Mouse (Mus musculus) brown adipose tissue, adult 24 weeks (tissue): ENCODE results near the gene Gucy2d. TPM values are rescaled to one million over a fixed set of nuclear protein-coding genes. Genes with fewer than 3 reads are reported as not detected.

ENCODE experiments used
- H3K27ac ChIP-seq: fragments of 200-500 bp; replicated peaks from 2 replicates; pipeline ENCODE4 v1.5.1; 2012; ENCODE audit warnings: low read depth, mild to moderate bottlenecking, low read length
- H3K4me1 ChIP-seq: fragments of 200-500 bp; 2 replicates; pipeline ENCODE4 v1.6.1; 2012; ENCODE audit warnings: low read length, mixed read lengths; ENCODE audit not compliant: control insufficient read depth, insufficient read depth, insufficient read length
- H3K4me3 ChIP-seq: fragments of 200-500 bp; 2 replicates; pipeline ENCODE4 v1.5.1; 2012; ENCODE audit warnings: low read depth, mild to moderate bottlenecking, low read length, moderate library complexity; ENCODE audit not compliant: insufficient read depth
- polyA plus RNA-seq: library from polyadenylated mRNA; stranded (reverse); fragments of >200 nt; gene quantifications from 2 replicates; pipeline ENCODE4 v1.2.4, GENCODE M21; 2012; ENCODE audit not compliant: missing spikeins, insufficient read depth, insufficient read length

Gene Gucy2d
- polyA plus RNA-seq, 1 experiment = not detected

DNA sequence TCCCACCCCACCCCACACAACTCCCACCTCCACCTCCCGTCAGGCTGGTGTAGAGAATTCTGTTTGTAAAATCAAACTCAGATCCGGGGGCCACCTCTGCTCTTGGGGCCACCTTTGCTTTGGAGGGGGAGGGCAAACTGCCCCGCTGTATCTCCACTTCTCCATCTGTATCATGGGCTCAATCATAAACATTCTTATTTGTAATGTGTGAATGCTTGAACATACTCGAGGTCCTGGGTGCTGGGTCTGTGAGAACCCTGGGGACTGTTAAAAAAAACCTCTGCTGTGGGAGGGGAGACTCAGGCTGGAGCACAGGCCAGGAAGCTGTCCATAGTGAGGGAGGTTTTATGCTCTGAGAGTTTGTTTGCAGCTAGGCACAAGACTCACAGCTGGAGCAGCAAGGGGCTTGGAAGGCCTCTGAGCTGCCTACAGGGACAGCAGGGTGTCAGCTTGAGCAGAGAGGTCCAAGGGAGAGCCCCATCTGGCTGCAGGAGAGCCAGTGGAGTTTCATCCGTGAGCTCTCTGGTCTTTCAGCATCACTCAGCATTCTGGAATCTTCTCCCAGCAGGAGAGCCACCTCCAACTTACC lies 64.6 kb downstream of the Gucy2d start:
- no peak overlapping the region for H3K4me3 ChIP-seq
- peaks cover 23% of the 10 kb centered on the region for H3K4me1 ChIP-seq
- peak overlapping the region; percentile 45 for H3K27ac ChIP-seq

DNA sequence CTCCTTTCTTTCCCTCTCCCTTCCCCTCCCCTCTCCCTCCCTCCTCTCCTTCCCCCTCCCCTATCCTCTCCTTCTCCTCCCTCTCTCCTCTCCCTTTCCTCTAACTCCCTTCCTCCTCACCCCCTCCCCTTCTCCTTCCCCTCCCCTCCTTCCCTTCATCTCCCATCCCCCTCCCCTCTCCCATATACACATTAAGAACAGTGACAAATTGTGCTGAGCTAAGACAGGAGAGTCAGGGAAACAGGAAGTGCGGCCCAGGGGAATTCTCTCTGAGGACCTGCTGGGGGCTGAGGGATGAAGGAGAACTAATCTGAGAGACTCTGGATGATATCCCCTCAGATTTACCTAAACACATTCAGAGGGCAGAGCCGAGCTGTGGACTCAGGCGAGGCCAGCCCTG lies 65.4 kb downstream of the Gucy2d start:
- no peak overlapping the region for H3K27ac ChIP-seq
- H3K4me3 ChIP-seq = no peak overlapping the region
- peaks cover 19% of the 10 kb centered on the region for H3K4me1 ChIP-seq

DNA sequence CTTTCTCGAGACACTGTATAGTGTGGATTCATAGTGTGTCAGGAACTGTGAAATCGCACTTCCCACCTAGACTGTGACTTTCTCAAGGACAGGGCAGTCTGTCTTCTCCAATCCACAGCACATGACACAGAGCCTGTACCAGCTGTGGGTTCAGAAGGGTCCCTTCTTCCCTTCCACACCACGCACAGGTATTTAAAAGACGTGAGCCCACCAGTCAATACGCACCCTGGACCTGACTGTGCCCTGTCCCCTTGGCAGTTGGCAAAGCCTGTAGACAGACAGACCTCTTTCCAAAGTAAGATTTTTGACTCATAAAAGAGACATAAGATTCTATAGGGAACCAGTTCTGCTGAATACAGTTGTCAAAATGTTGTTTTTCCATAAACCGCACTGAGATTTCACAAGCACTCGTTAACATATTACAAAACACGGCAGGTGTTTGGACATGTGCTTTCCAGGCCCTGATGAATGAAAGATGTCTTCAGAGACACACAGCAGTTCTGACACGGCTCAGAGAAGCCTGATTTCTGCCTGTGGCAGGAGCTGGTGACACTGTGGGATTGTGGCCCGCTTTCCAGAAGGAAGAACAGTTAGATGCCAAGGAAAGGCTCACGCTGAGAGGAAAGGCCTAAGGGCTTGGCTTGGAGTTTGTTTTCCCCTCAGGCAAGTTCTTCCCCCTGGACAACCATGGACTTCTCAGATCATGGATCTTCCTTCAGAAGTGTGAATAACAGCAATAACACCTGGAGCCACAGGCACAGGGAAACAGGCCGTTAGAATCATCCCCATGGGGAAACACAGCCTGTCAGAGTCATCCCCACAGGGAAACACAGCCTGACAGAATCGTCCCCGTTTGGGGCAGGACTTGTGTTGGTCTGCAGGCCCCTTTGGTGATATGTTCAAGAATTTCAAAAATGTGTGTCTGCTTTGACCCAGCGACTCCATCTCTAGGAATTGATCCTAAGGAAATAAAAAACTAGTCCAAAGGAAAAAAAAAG lies 71.0 kb downstream of the Gucy2d start:
- H3K27ac ChIP-seq = peak overlapping the region; percentile 30; the same call in 1 of the 2 replicates
- no peak overlapping the region for H3K4me3 ChIP-seq
- H3K4me1 ChIP-seq = peaks cover 13% of the 10 kb centered on the region

DNA sequence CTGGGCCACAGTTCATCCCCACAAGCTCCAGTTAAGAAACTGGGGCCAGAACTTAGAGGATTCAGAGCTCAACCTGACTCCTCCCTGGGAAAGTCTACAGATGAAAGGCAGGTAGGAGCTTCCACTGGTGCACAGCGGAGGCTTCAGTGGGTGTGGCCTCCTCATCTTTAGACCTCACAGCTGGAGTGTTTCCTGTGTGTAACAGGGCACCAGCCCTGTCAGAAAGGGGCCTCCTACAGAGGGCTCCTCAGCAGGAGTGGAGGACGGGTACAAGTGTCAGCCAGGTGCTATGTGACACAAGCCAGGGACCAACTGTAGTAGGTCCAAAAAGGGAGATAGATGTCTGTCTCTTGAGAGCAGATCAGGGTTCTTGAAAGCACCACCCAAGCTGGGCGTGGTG lies 73.0 kb downstream of the Gucy2d start:
- H3K4me3 ChIP-seq = no peak overlapping the region
- H3K27ac ChIP-seq = no peak overlapping the region
- peaks cover 13% of the 10 kb centered on the region for H3K4me1 ChIP-seq

DNA sequence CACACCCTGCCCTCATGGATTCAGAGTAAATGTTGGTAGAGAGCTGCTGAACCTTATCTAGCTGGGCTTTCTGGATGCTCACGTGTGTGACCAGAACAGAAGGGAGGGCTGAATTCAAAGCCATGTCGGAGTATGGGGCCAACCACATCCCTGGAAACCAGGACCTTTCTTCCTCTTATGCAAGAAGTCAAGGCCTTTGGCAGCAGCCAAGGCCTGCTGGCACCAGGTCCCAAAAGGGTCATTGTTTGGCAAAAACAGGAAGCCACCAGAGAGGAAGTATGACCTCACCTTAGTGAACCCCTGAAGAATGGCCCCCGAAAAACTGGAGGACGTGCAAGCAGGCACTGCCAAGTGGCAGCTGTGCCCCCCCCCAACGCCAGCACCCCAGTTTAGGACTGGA lies 82.4 kb downstream of the Gucy2d start:
- H3K4me1 ChIP-seq = peaks cover 25% of the 10 kb centered on the region

DNA sequence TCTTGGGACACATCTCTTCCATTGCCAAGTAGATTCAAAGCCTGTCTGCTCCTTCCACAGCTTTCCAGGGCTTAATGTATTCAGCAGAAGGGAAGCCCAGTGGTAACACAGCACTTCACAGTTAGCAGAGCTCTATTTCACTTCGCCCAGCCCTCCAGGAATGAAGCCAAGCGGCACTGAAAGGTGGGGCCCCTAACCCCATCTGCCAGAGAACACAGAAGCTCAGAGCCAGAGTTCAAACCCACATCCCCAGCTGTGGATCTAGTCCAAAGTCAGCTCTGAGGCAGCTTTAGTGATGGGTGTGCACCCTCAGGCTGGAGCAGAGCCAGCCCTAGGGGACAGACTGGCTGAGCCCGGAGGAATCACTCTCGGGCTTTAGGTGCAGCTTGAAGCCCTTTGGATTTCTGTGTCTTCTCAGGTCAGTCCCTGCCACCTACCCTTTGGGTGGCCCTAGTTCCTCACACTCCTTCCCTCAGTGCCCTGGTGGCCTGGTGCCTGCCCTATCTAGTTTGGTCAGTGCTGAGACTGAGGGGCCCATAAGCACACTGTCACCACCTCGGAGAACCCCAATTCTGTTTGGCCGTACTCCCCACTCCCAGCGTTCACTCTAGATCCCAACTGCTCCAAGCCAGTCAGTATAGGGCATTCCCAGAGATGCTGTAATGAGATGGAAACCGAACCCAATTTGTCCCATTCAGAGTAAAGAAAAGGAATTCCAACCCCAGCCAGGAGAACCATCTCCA lies 83.0 kb downstream of the Gucy2d start:
- Histone ChIP-seq H3K4me3 (no peak overlapping the region), H3K4me1 (peaks cover 25% of the 10 kb centered on the region), H3K27ac (peak overlapping the region; percentile 96)

More for the DNA sequence above, 82.4 kb downstream of the Gucy2d start:
- Histone ChIP-seq H3K27ac (peak overlapping the region; percentile 96), H3K4me3 (no peak overlapping the region)

DNA sequence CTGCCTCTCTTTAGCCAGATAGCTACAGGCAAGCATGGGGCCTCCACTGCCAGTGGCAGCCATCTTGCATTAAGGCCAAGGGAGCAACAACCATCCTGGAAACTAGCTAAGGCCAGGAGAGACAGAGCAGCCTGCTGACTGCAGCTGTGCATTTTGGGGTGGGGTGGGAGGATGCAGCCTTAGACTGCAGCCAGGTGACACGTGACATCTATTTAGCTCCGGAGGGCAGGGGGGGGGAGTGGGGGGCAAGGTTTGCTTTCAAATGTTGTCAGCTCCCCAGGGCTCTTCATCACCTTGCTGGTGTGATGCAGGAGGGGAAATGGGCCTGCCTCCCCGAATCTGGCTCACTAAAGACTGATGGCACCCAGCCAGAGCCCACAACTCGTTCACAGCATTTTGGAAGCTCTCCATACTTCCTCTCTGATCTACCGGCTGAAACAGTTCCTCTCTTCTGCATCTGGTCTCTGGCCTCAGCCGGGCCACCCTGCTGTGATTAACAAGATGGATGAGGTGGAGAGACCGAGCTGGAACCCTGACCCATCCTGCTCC lies 83.7 kb downstream of the Gucy2d start:
- Histone ChIP-seq H3K4me1 (peaks cover 25% of the 10 kb centered on the region), H3K27ac (peak overlapping the region; percentile 96), H3K4me3 (no peak overlapping the region)

DNA sequence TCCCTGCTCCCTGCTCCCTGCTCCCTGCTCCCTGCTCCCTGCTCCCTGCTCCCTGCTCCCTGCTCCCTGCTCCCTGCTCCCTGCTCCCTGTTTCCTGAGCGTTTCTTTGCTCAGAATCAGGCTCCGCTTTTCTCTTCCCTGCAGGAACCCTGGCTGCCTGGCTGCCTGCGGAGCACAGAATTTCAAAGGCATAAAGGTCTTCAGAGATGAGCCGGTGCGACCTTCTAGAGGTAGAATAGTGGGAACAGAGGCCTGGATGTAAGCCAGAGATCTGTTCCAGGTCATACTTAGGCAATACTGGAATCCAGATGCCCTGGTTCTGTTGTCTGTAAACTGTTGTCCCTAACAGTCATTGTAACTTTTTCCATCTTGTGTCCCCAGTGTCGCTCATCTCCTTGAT lies 84.2 kb downstream of the Gucy2d start:
- H3K4me1 ChIP-seq = peaks cover 25% of the 10 kb centered on the region
- peak overlapping the region; percentile 29 for H3K27ac ChIP-seq
- no peak overlapping the region for H3K4me3 ChIP-seq

DNA sequence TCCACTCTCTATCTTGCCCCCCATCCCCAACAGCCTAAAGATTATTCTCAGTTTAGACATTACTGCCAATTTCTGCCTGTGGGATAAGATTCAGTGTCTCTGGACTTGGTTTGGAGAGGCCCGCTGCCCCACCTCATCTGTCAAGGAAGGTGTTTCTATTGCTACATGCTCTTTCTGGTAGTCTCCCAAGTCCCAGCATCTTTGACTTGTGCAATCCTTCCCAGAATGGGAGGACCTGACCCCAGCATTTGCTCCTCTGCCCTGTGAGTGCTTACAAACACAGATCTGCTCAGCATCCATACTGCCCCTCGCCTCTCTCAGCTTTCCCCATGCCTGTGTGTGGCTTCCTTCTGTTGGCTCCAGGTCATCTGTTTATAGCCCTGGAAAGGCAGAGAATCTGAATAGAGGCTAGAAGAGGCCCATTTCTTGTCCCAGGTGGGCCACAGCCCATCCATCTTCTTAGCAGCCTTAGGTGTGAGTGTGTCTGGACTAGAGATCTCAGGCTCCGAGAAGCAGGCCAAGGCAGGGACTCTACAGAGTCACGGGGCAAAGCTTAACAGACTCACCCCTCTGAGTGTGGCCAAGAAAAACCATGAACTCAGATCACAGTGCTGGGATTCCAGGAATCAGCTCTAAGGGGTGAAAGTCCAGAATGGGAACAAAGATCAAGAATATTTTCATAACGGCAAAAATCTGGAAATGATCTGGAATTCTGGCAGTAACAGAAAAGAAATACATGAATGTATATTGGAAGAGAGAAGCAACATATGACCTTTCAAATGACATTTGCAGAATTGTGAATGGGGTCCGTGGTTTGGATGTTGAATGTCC lies 84.9 kb downstream of the Gucy2d start:
- Histone ChIP-seq H3K27ac (no peak overlapping the region; the same call in 1 of the 2 replicates), H3K4me3 (no peak overlapping the region), H3K4me1 (peaks cover 25% of the 10 kb centered on the region)

Other genes with a start within 250 kb of the Gucy2d start
- not detected in 2 replicates for gene B3gnt6, start 240.9 kb upstream of the Gucy2d start, polyA plus RNA-seq
- 5.4 and 7.8 TPM in 2 replicates for gene Acer3, start 119.2 kb upstream of the Gucy2d start, polyA plus RNA-seq
- 25.7 and 31.5 TPM in 2 replicates for gene Tsku, start 79.1 kb upstream of the Gucy2d start, polyA plus RNA-seq
- 4.5 and 5.1 TPM in 2 replicates for gene Lrrc32, start 48.9 kb downstream of the Gucy2d start, polyA plus RNA-seq
- 9.5 and 22.8 TPM in 2 replicates for gene Emsy, start 216.4 kb downstream of the Gucy2d start, polyA plus RNA-seq